Mouse (Mus musculus) hindbrain, embryonic 12.5 days (tissue): ENCODE measurements around the gene Rspo4. TPM values are rescaled to one million over a fixed set of nuclear protein-coding genes. Genes with fewer than 3 reads are reported as not detected.

Experiments used
- ATAC-seq: fragments of 200-750 bp; cut with Nextera tagmentation; 2 replicates; pipeline ENCODE4 v1.8.0; 2017; ENCODE audit warnings: moderate TSS enrichment; ENCODE audit not compliant: low FRiP score
- H3K27ac ChIP-seq: fragments of 300-500 bp; sonication (generic); 2 replicates; pipeline ENCODE4 v1.5.1; 2016; ENCODE audit warnings: mild to moderate bottlenecking
- H3K27me3 ChIP-seq: fragments of 300-500 bp; sonication (generic); 2 replicates; pipeline ENCODE4 v1.6.1; 2016; ENCODE audit warnings: mild to moderate bottlenecking
- H3K36me3 ChIP-seq: fragments of 300-500 bp; sonication (generic); 2 replicates; pipeline ENCODE4 v1.6.1; 2016; ENCODE audit warnings: mild to moderate bottlenecking
- H3K4me1 ChIP-seq: fragments of 300-500 bp; sonication (generic); 2 replicates; pipeline ENCODE4 v1.6.1; 2016
- H3K4me2 ChIP-seq: fragments of 300-500 bp; sonication (generic); replicated peaks from 2 replicates; pipeline ENCODE4 v1.6.1; 2016; ENCODE audit warnings: mild to moderate bottlenecking
- H3K4me3 ChIP-seq: fragments of 300-500 bp; sonication (generic); 2 replicates; pipeline ENCODE4 v1.5.1; 2016; ENCODE audit warnings: mild to moderate bottlenecking
- H3K9ac ChIP-seq: fragments of 300-500 bp; sonication (generic); 2 replicates; pipeline ENCODE4 v1.6.1; 2016; ENCODE audit warnings: mild to moderate bottlenecking, moderate library complexity
- H3K9me3 ChIP-seq: fragments of 300-500 bp; sonication (generic); replicated peaks from 2 replicates; pipeline ENCODE4 v1.6.1; 2016; ENCODE audit warnings: mild to moderate bottlenecking
- WGBS: fragments of 180-500 bp; shearing (Covaris S2); methylation state at CpG from one replicate; pipeline ENCODE4 v1.1.7; 2016; 5-methylcytosine and 5-hydroxymethylcytosine counted together
- polyA plus RNA-seq: library from polyadenylated mRNA; unstranded; fragments of >200 nt; fragmentation: Nextera tagmentation; extraction: Ambion mirVana; gene quantifications from 2 replicates; pipeline ENCODE4 v1.2.1, GENCODE M21; 2016

Rspo4 gene
- 0.40 and 0.48 TPM in 2 replicates for polyA plus RNA-seq

- Histone ChIP-seq H3K4me1 (peaks cover 9% of the 10 kb centered on the region), H3K9ac (peak within 1 kb of the TSS; percentile 39), H3K4me2 (peak within 1 kb of the TSS; percentile 65), H3K9me3 (no peaks in the 10 kb centered on the region), H3K27ac (no peak within 1 kb of the TSS), H3K27me3 (peaks cover 42% of the 10 kb centered on the region), H3K36me3 (no peaks in the 10 kb centered on the region), H3K4me3 (peak within 1 kb of the TSS; percentile 37)
- ATAC-seq, result peak; percentile 34; the same call in 1 of the 2 replicates
- WGBS, result 1% methylated on average over 50 of the region's 50 CpGs
These were observed at the start of gene Rspo4 for GRCm38 (mm10) chr2:151842648-151843226. TSS of gene Rspo4 (plus strand) at chr2:151842927.

DNA sequence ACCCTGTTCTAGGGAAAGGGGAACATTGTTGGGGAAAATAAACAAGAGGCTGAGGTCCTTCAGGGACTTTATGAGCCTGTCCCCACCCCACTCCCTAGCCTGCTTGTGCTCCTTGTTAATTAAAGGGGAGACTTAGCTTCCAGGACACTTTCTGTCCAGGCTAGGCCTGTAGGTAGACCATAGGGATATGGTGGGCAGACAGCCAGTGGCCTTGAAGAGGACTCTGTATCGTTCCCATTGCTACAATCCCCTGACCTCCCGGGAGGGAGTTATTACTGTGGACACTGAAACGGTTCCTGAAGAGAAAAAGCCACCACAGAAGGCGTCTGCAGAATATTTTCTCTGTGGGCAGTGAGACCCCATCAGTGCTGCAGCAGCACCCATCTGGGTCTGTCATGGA lies 27.1 kb upstream of the Rspo4 start:
- no peak for ATAC-seq
- no peaks in the 10 kb centered on the region for H3K4me1 ChIP-seq
- no peaks in the 10 kb centered on the region for H3K27me3 ChIP-seq
- no peak overlapping the region for H3K4me3 ChIP-seq
- no peaks in the 10 kb centered on the region for H3K9me3 ChIP-seq
- H3K9ac ChIP-seq, result no peak overlapping the region
- 77% methylated on average over 4 of the region's 4 CpGs for WGBS
- H3K27ac ChIP-seq, result no peak overlapping the region
- no peaks in the 10 kb centered on the region for H3K36me3 ChIP-seq
- H3K4me2 ChIP-seq, result no peak overlapping the region

DNA sequence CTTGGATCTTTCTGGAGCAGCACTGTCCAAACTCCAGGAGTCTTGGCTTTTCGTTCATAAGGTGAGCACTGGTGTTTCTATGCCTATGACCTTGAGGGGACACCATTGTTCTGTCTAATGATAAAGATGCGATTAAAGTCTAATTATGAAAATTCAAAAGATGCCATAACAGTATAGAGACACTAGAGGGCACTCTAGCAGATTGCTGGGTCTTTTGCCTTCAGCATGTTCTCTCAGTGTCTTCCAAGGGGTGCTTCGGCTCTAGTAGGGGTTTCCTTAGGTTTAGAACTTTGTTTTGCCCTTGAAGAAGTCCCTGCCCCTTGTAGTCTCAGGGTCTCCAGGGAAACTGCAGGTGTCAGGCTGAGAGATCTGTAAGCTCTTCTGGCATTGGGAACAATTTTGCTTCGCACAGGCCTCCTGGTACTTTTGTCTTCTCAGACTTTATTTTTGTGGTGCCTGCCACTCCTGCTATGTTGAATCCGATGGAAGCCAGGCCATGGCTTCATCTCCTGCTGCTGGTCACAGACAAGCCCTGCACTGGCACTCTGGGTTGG lies 19.6 kb downstream of the Rspo4 start:
- ATAC-seq, result no peak

DNA sequence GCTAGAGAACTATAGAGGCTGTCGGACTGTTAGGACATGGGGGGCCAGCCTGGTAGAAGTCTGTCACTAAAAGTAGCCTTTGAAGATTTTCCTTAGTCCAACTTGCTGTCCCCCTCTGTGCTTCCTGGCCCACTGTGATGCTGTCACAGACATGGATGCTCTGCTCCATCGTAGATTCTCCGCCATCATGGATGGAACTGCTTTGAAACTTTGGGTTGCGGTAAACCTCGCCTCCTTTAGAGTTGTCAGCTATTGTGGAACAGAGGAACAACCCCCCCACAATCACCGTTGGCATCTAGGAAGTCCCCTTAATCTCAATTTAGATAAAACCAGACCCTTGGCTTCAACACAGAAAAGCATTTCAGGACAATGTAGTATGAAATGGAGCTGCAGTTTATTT lies 22.2 kb downstream of the Rspo4 start:
- H3K4me3 ChIP-seq, result no peak overlapping the region
- H3K27me3 ChIP-seq, result no peaks in the 10 kb centered on the region
- WGBS, result 89% methylated on average over 6 of the region's 6 CpGs
- no peak for ATAC-seq
- H3K27ac ChIP-seq, result no peak overlapping the region
- no peak overlapping the region for H3K9ac ChIP-seq
- peaks cover 7% of the 10 kb centered on the region; the same call in 1 of the 2 replicates for H3K4me1 ChIP-seq
- no peak overlapping the region for H3K4me2 ChIP-seq
- no peaks in the 10 kb centered on the region for H3K9me3 ChIP-seq
- no peaks in the 10 kb centered on the region for H3K36me3 ChIP-seq

More for the DNA sequence above, 19.6 kb downstream of the Rspo4 start:
- WGBS, result 45% methylated on average over 5 of the region's 5 CpGs
- Histone ChIP-seq H3K9ac (no peak overlapping the region), H3K36me3 (no peaks in the 10 kb centered on the region), H3K4me3 (no peak overlapping the region), H3K4me1 (peaks cover 7% of the 10 kb centered on the region; the same call in 1 of the 2 replicates), H3K27ac (no peak overlapping the region), H3K9me3 (no peaks in the 10 kb centered on the region), H3K27me3 (no peaks in the 10 kb centered on the region), H3K4me2 (no peak overlapping the region)

GRCm38 (mm10) chr2:151866487-151866886 lies 23.8 kb downstream of the Rspo4 start:
- Histone ChIP-seq H3K9me3 (no peaks in the 10 kb centered on the region), H3K36me3 (no peaks in the 10 kb centered on the region), H3K27ac (no peak overlapping the region), H3K9ac (no peak overlapping the region), H3K4me2 (no peak overlapping the region), H3K4me3 (no peak overlapping the region), H3K27me3 (no peaks in the 10 kb centered on the region), H3K4me1 (peaks cover 7% of the 10 kb centered on the region; the same call in 1 of the 2 replicates)
- 45% methylated on average over 4 of the region's 4 CpGs for WGBS
- ATAC-seq, result 0 out of 2 replicates have a peak, but pooled peaks have one; percentile 51

- H3K4me3 ChIP-seq, result no peak overlapping the region
- no peak overlapping the region for H3K9ac ChIP-seq
- no peak overlapping the region for H3K4me2 ChIP-seq
- no peaks in the 10 kb centered on the region for H3K4me1 ChIP-seq
- H3K27ac ChIP-seq, result no peak overlapping the region
- ATAC-seq, result no peak
- H3K27me3 ChIP-seq, result no peaks in the 10 kb centered on the region
- no peaks in the 10 kb centered on the region for H3K36me3 ChIP-seq
- H3K9me3 ChIP-seq, result no peaks in the 10 kb centered on the region
- 84% methylated on average over 8 of the region's 8 CpGs for WGBS
These were observed 25.5 kb downstream of the Rspo4 start for GRCm38 (mm10) chr2:151868196-151868595.

DNA sequence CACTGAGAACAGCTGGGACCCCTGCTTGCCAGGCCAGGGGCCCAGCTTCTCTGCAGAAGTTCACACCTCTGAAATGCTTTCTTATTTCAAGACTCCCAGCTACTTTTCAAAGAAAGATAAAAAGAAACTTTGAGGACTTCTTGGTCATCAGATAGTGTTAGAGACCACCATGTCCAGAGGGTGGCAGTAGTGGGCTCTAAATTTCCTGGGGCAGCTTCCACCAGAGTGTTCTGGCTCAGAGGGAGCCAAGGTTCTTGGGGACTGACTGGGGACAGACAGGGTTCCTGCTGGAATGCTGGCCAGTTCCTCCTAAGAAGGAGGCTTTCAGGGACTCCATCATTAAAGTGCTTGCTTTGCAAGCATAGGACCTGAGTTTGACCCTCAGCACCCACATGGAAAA lies 31.8 kb downstream of the Rspo4 start:
- no peaks in the 10 kb centered on the region for H3K4me1 ChIP-seq
- ATAC-seq, result no peak
- H3K27ac ChIP-seq, result no peak overlapping the region
- no peak overlapping the region for H3K4me3 ChIP-seq
- no peaks in the 10 kb centered on the region for H3K9me3 ChIP-seq
- H3K36me3 ChIP-seq, result no peaks in the 10 kb centered on the region
- H3K4me2 ChIP-seq, result no peak overlapping the region
- H3K27me3 ChIP-seq, result no peaks in the 10 kb centered on the region; the same call in 1 of the 2 replicates
- no peak overlapping the region for H3K9ac ChIP-seq

- Histone ChIP-seq H3K9me3 (no peaks in the 10 kb centered on the region), H3K4me3 (no peak overlapping the region), H3K27me3 (no peaks in the 10 kb centered on the region; the same call in 1 of the 2 replicates), H3K4me2 (no peak overlapping the region), H3K9ac (no peak overlapping the region), H3K27ac (no peak overlapping the region), H3K36me3 (no peaks in the 10 kb centered on the region), H3K4me1 (no peaks in the 10 kb centered on the region)
- peak; percentile 73 for ATAC-seq
- 16% methylated on average over 8 of the region's 8 CpGs for WGBS
These were observed 33.3 kb downstream of the Rspo4 start for GRCm38 (mm10) chr2:151876012-151876485.

DNA sequence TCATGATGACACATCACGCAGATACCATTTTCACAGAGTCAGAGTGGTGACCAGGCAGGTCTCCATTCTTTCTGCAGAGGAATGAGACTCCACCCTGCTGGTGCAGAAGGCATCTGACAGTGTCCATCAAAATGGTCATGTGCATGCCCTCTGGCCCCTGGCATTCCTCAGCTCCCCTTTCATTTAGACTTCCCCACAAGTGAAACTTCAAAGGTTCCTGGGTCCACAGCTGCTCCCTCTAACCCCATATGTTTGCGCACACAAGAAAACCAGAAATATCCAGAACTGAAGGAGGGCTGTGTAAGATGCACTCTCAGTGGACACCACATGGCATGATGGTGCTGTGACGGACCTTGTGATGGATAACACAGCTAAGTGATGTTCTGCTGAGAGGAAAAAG lies 35.9 kb downstream of the Rspo4 start:
- WGBS, result 76% methylated on average over 3 of the region's 3 CpGs
- Histone ChIP-seq H3K27me3 (no peaks in the 10 kb centered on the region; the same call in 1 of the 2 replicates), H3K4me2 (no peak overlapping the region), H3K4me3 (no peak overlapping the region), H3K9me3 (no peaks in the 10 kb centered on the region), H3K27ac (no peak overlapping the region), H3K4me1 (no peaks in the 10 kb centered on the region), H3K36me3 (no peaks in the 10 kb centered on the region), H3K9ac (no peak overlapping the region)
- no peak for ATAC-seq

DNA sequence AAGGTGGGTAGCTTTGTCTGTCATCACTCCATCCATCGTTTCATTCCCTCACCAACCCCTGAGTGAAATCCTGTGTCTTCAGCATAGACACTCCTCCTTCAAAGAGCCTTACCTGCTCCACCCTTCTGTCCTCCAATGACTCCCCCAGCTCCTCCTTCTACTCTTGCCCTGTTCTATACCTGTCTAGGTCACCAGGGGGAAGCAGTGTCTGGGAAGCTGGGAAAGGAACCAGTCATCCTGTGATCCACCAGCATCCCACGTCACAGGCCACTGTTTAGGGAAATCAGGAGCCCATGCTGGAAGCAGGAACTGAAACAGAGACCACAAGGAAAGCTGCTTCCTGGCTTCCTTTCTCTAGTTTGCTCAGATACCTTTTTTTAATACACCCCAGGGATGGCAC lies 37.0 kb downstream of the Rspo4 start:
- no peaks in the 10 kb centered on the region; the same call in 1 of the 2 replicates for H3K27me3 ChIP-seq
- H3K4me2 ChIP-seq, result no peak overlapping the region
- no peak overlapping the region for H3K27ac ChIP-seq
- H3K4me3 ChIP-seq, result no peak overlapping the region
- WGBS, result 63% methylated on average over 2 of the region's 2 CpGs
- H3K9ac ChIP-seq, result no peak overlapping the region
- no peak for ATAC-seq
- no peaks in the 10 kb centered on the region for H3K4me1 ChIP-seq
- H3K36me3 ChIP-seq, result no peaks in the 10 kb centered on the region
- no peaks in the 10 kb centered on the region for H3K9me3 ChIP-seq

GRCm38 (mm10) chr2:151891031-151891430 lies 48.3 kb downstream of the Rspo4 start:
- ATAC-seq, result no peak
- Histone ChIP-seq H3K27ac (no peak overlapping the region), H3K36me3 (no peaks in the 10 kb centered on the region), H3K4me3 (no peak overlapping the region), H3K4me2 (no peak overlapping the region), H3K9ac (no peak overlapping the region), H3K9me3 (no peaks in the 10 kb centered on the region), H3K4me1 (peaks cover 14% of the 10 kb centered on the region; the same call in 1 of the 2 replicates), H3K27me3 (no peaks in the 10 kb centered on the region)
- 46% methylated on average over 6 of the region's 6 CpGs for WGBS

DNA sequence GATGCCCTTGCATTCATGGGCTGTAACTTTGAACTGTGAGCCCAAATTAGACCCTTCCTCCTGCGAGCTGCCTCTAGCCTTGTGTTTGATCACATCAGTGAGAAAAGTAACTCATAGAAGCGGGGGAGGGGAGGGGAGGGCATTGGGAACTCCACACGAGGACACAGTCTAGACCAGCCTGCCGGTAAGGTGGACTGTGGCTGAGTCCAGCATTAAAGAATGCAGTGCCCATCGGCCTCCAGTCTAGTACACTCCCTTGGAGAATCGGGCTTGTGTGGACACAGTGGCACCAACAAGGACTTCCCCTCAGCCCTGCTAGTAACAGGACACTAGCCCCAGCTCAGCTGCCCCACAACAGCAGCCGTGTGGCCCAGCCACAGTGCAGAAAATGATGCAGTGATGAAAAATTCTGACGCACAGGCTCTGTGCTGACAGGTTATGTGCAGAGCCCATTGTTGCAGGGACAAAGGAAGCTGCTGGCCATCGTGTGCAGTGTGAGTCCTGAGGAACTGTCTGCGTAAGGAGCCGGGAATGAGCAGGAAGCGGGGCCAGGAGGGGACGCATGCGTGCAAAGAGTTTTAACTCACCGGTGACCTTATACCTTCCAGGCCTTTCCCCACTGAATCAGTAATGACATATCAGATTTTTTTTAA lies 50.5 kb downstream of the Rspo4 start:
- 41% methylated on average over 15 of the region's 15 CpGs for WGBS
- no peak overlapping the region for H3K4me2 ChIP-seq
- no peaks in the 10 kb centered on the region for H3K9me3 ChIP-seq
- ATAC-seq, result peak; percentile 44
- no peak overlapping the region for H3K9ac ChIP-seq
- no peak overlapping the region for H3K4me3 ChIP-seq
- peaks cover 14% of the 10 kb centered on the region; the same call in 1 of the 2 replicates for H3K4me1 ChIP-seq
- H3K27ac ChIP-seq, result no peak overlapping the region
- no peaks in the 10 kb centered on the region for H3K27me3 ChIP-seq
- no peaks in the 10 kb centered on the region for H3K36me3 ChIP-seq
